Mouse (Mus musculus): ENCODE data around the gene Tnp2.

- no peak for TF ChIP-seq CTCF (IDR thresholded peaks at IDR 0.05; ENCODE audit: low read depth)
- TF ChIP-seq EP300 (IDR thresholded peaks at IDR 0.05; ENCODE audit: low read depth): no peak
Observed at GRCm38 (mm10) chr16:10834542-10834910, 46.1 kb upstream of the Tnp2 start.

Measured in liver, embryonic 14.5 days (tissue).